Mouse (Mus musculus) erythroblast, embryonic 14.5 days (primary cell): ENCODE results near the gene Suds3.

Experiments used
- GATA1 ChIP-seq: IDR thresholded peaks from 2 replicates; pipeline ENCODE4 v1.6.1; 2012; ENCODE audit warnings: low read length, inconsistent platforms, mixed read lengths
- TAL1 ChIP-seq: IDR thresholded peaks from 3 replicates; pipeline ENCODE4 v1.6.1; 2012; ENCODE audit warnings: low read length, inconsistent platforms, mixed read lengths

GRCm38 (mm10) chr5:117164516-117164915, 48.6 kb upstream of the Suds3 start:
- TF ChIP-seq GATA1 (no peak), TAL1 (no peak)
